Mouse (Mus musculus): Measurements from ENCODE around the gene H2afy. TPM values are rescaled to one million over a fixed set of nuclear protein-coding genes. Genes with fewer than 3 reads are reported as not detected.

H2afy gene
- 141 and 146 TPM in 2 replicates for polyA plus RNA-seq (2012; rRNA removed)

- no peak for DNase-seq (ENCODE audit: low spot score)
These were observed at the start of gene H2afy for GRCm38 (mm10) chr13:56136200-56136599. Gene H2afy, minus strand, starts transcription at chr13:56136361.

- DNase-seq (ENCODE audit: low spot score), result no peak
These were observed 47.5 kb upstream of the H2afy start for GRCm38 (mm10) chr13:56183687-56184086.

GRCm38 (mm10) chr13:56181424-56181823, 45.3 kb upstream of the H2afy start:
- no peak for DNase-seq (ENCODE audit: low spot score)

- no peak for DNase-seq (ENCODE audit: low spot score)
These were observed 42.4 kb upstream of the H2afy start, which contains the start of gene Tifab for GRCm38 (mm10) chr13:56178416-56179035. Gene Tifab, minus strand, starts transcription at chr13:56178885.

- DNase-seq (ENCODE audit: low spot score), result no peak
These were observed 40.1 kb upstream of the H2afy start for GRCm38 (mm10) chr13:56176310-56176709.

GRCm38 (mm10) chr13:56175848-56176247, 39.7 kb upstream of the H2afy start:
- no peak for DNase-seq (ENCODE audit: low spot score)

GRCm38 (mm10) chr13:56172901-56173545, 36.9 kb upstream of the H2afy start:
- DNase-seq (ENCODE audit: low spot score), result no peak

- no peak for DNase-seq (ENCODE audit: low spot score)
These were observed 35.9 kb upstream of the H2afy start for GRCm38 (mm10) chr13:56172106-56172505.

GRCm38 (mm10) chr13:56168403-56168781, 32.2 kb upstream of the H2afy start:
- DNase-seq (ENCODE audit: low spot score), result no peak

GRCm38 (mm10) chr13:56167446-56168402, 31.6 kb upstream of the H2afy start:
- DNase-seq (ENCODE audit: low spot score), result no peak

- no peak for DNase-seq (ENCODE audit: low spot score)
These were observed 29.4 kb upstream of the H2afy start for GRCm38 (mm10) chr13:56165561-56165960.

GRCm38 (mm10) chr13:56164372-56164771, 28.2 kb upstream of the H2afy start:
- no peak for DNase-seq (ENCODE audit: low spot score)

GRCm38 (mm10) chr13:56163751-56164150, 27.6 kb upstream of the H2afy start:
- no peak for DNase-seq (ENCODE audit: low spot score)

GRCm38 (mm10) chr13:56162859-56163258, 26.7 kb upstream of the H2afy start:
- no peak for DNase-seq (ENCODE audit: low spot score)

- no peak for DNase-seq (ENCODE audit: low spot score)
These were observed 23.6 kb upstream of the H2afy start for GRCm38 (mm10) chr13:56159614-56160363.

- no peak for DNase-seq (ENCODE audit: low spot score)
These were observed 22.9 kb upstream of the H2afy start for GRCm38 (mm10) chr13:56159016-56159601.

- no peak for DNase-seq (ENCODE audit: low spot score)
These were observed 19.5 kb upstream of the H2afy start for GRCm38 (mm10) chr13:56155671-56156070.

- DNase-seq (ENCODE audit: low spot score), result no peak
These were observed 18.9 kb upstream of the H2afy start for GRCm38 (mm10) chr13:56155048-56155447.

- no peak for DNase-seq (ENCODE audit: low spot score)
These were observed 16.8 kb upstream of the H2afy start for GRCm38 (mm10) chr13:56152773-56153460.

- DNase-seq (ENCODE audit: low spot score), result no peak
These were observed 15.5 kb upstream of the H2afy start for GRCm38 (mm10) chr13:56151404-56152226.
